Mouse (Mus musculus) liver, embryonic 13.5 days (tissue): ENCODE measurements around the gene Nxn. TPM values are rescaled to one million over a fixed set of nuclear protein-coding genes. Genes with fewer than 3 reads are reported as not detected.

ENCODE experiments used
- ATAC-seq: fragments of 200-750 bp; cut with Nextera tagmentation; 2 replicates; pipeline ENCODE4 v1.8.0; 2017; ENCODE audit warnings: low read depth, mild to moderate bottlenecking, moderate number of reproducible peaks, moderate library complexity
- DNase-seq: peaks from one replicate; pipeline ENCODE4 v3.0.0; 2022
- H3K27ac ChIP-seq: fragments of 300-500 bp; sonication (generic); 2 replicates; pipeline ENCODE4 v1.5.1; 2015; ENCODE audit warnings: moderate library complexity, mild to moderate bottlenecking, inconsistent platforms
- H3K27me3 ChIP-seq: fragments of 300-500 bp; sonication (generic); 2 replicates; pipeline ENCODE4 v1.6.1; 2015; ENCODE audit warnings: mild to moderate bottlenecking, inconsistent platforms
- H3K36me3 ChIP-seq: fragments of 300-500 bp; sonication (generic); 2 replicates; pipeline ENCODE4 v1.6.1; 2015; ENCODE audit warnings: mild to moderate bottlenecking, inconsistent platforms
- H3K4me1 ChIP-seq: fragments of 300-500 bp; sonication (generic); replicated peaks from 2 replicates; pipeline ENCODE4 v1.6.1; 2015; ENCODE audit warnings: inconsistent platforms
- H3K4me2 ChIP-seq: fragments of 300-500 bp; sonication (generic); 2 replicates; pipeline ENCODE4 v1.6.1; 2015; ENCODE audit warnings: inconsistent platforms, mild to moderate bottlenecking, moderate library complexity
- H3K4me3 ChIP-seq: fragments of 300-500 bp; sonication (generic); replicated peaks from 2 replicates; pipeline ENCODE4 v1.5.1; 2015; ENCODE audit warnings: mild to moderate bottlenecking, inconsistent platforms
- H3K9ac ChIP-seq: fragments of 300-500 bp; sonication (generic); 2 replicates; pipeline ENCODE4 v1.6.1; 2015; ENCODE audit warnings: mild to moderate bottlenecking, inconsistent platforms
- H3K9me3 ChIP-seq: fragments of 300-500 bp; sonication (generic); replicated peaks from 2 replicates; pipeline ENCODE4 v1.6.1; 2016; ENCODE audit warnings: inconsistent platforms
- WGBS: fragments of 180-500 bp; shearing (Covaris S2); methylation state at CpG from one replicate; pipeline ENCODE4 v1.1.7; 2015; ENCODE audit not compliant: insufficient replicate concordance; 5-methylcytosine and 5-hydroxymethylcytosine counted together
- polyA plus RNA-seq: library from polyadenylated mRNA; unstranded; fragments of >200 nt; fragmentation: Nextera tagmentation; extraction: Ambion mirVana; gene quantifications from 2 replicates; pipeline ENCODE4 v1.2.1, GENCODE M21; 2015

Nxn gene
- polyA plus RNA-seq, 1 experiment from 2014 or later: 3.2 TPM

DNA sequence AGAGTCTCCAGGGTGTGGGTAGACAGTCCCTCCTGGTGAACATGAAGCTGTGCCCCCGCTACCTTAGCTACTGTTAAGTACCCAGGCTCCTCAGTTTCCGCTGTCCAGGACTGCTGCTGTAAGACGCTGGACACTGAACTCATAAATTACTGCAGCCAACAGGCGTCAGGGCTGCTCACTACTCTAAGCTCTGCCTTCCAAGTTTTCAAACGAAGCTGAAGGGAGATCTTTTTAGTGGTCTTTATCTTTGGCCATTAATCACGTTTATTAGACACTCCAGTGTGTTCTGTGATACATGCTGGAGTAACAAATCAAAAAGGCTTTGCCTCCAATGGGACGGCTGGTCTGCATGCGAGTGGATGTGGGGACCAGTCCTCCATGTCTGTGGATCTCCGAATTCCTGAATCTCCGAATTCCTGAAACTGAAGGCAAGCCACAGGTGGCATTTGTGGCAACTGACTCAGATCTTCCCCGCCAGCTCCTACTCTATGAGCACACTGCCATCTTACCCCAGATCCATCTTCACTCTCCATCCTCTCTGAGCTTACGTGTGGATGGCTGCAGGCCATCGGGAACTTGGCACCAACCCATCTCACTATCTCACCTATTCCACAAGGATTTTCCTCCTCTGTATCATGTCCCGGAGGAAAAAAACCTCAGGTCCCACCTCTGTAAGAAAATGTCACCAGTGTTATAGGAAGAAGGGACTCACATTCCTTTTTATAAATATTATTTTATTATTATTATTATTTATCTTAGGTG is 56.9 kb downstream of the Nxn start:
- Histone ChIP-seq H3K4me3 (no peak overlapping the region), H3K27me3 (no peaks in the 10 kb centered on the region), H3K9me3 (no peaks in the 10 kb centered on the region), H3K27ac (no peak overlapping the region), H3K4me2 (no peak overlapping the region), H3K36me3 (no peaks in the 10 kb centered on the region), H3K9ac (no peak overlapping the region), H3K4me1 (peaks cover 13% of the 10 kb centered on the region; the same call in 1 of the 2 replicates)
- WGBS: 67% methylated on average over 14 of the region's 14 CpGs
- no peak for ATAC-seq
- no peak for DNase-seq

DNA sequence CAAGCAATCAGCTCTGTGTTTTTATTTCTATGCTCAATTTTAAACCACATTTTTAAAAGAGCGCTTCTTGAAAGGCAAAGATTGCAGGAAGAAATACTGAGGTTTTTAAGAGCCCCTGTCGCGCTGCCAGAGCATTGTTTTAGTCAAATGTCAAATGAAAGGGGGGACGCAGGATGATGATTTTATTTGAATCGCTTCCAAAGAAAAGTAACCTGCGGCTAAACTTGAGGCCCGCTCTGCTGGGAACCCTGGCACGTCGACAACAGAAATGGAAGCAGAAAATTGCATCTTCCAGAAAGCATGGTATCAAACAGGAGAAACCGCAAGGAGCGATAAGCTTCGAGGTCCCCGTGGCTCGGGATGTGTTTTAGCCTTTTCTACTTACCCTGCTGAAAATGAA is 57.8 kb downstream of the Nxn start:
- H3K36me3 ChIP-seq: no peaks in the 10 kb centered on the region
- no peak overlapping the region for H3K4me2 ChIP-seq
- no peaks in the 10 kb centered on the region for H3K27me3 ChIP-seq
- peaks cover 13% of the 10 kb centered on the region; the same call in 1 of the 2 replicates for H3K4me1 ChIP-seq
- ATAC-seq (no peak), DNase-seq (no peak)
- H3K27ac ChIP-seq: no peak overlapping the region
- H3K9me3 ChIP-seq: no peaks in the 10 kb centered on the region
- WGBS: 78% methylated on average over 14 of the region's 14 CpGs
- H3K4me3 ChIP-seq: no peak overlapping the region
- no peak overlapping the region for H3K9ac ChIP-seq

DNA sequence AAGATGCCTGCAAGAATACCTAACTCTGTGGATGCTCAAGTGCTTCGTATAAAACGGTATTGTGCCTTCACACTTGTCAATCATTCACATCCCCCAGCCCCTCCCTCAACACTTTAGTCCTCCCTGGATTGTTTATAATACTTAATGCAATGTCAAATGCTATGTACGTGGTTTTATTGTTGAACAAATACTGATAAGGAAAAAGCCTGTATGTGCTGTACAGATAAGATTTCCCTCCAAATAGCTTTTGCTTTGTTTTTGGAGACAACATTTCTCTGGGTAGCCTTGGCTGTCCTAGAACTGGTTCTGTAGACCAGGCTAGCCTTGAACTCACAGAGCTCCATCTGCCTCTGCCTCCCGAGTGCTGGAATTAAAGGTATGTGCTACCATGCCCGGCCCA is 59.1 kb downstream of the Nxn start:
- H3K4me1 ChIP-seq: peaks cover 13% of the 10 kb centered on the region; the same call in 1 of the 2 replicates
- DNase-seq (no peak), ATAC-seq (no peak)
- no peak overlapping the region for H3K4me2 ChIP-seq
- H3K9ac ChIP-seq: no peak overlapping the region
- no peak overlapping the region for H3K27ac ChIP-seq
- WGBS: 48% methylated on average over 5 of the region's 5 CpGs
- H3K27me3 ChIP-seq: no peaks in the 10 kb centered on the region
- H3K9me3 ChIP-seq: no peaks in the 10 kb centered on the region
- H3K4me3 ChIP-seq: no peak overlapping the region
- H3K36me3 ChIP-seq: no peaks in the 10 kb centered on the region

DNA sequence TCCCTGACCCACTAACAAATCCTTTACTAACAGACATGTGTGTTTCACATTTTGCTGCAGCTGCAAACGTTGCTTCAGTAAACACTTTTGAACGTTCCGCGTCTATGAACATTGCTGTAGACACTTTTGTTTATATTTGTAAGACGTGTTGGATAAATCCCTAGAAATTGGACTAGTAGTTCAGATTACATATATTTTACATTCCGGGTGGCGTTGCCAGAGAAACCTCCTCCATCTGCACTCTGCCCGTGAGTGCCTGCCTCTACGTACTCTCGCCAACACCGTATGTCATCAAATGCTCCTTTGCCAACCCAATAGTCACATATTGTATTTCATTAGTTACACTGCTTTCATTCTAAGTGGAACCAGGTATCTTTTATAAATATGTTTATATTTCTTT is 59.8 kb downstream of the Nxn start:
- H3K36me3 ChIP-seq: no peaks in the 10 kb centered on the region
- no peak overlapping the region for H3K4me3 ChIP-seq
- peaks cover 13% of the 10 kb centered on the region; the same call in 1 of the 2 replicates for H3K4me1 ChIP-seq
- H3K9me3 ChIP-seq: no peaks in the 10 kb centered on the region
- no peak overlapping the region for H3K4me2 ChIP-seq
- 84% methylated on average over 11 of the region's 11 CpGs for WGBS
- no peaks in the 10 kb centered on the region for H3K27me3 ChIP-seq
- ATAC-seq: no peak
- no peak overlapping the region for H3K9ac ChIP-seq
- no peak for DNase-seq
- no peak overlapping the region for H3K27ac ChIP-seq

DNA sequence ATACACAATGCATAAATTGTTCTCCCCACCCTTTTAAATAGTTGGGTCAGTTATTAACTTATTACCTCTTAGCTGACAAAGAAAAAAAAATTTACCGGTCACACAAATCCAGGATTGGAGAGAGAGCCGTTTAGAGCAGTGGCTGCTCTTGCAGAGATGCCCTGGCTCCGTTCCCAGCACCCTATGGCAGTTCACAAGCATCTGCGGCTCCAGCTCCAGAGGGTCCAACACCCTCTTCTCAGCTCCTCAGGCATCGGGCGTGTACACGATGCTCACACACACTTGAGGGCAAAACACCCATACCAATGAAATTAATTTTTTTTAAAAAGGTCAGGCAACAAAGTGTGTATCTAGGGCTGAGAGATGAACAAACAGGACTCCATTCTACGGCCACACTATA is 60.3 kb downstream of the Nxn start:
- Histone ChIP-seq H3K27ac (no peak overlapping the region), H3K4me3 (no peak overlapping the region), H3K27me3 (no peaks in the 10 kb centered on the region), H3K36me3 (no peaks in the 10 kb centered on the region), H3K4me1 (peaks cover 13% of the 10 kb centered on the region; the same call in 1 of the 2 replicates), H3K9ac (no peak overlapping the region), H3K9me3 (no peaks in the 10 kb centered on the region), H3K4me2 (no peak overlapping the region)
- WGBS: 77% methylated on average over 8 of the region's 8 CpGs
- no peak for DNase-seq
- no peak for ATAC-seq

DNA sequence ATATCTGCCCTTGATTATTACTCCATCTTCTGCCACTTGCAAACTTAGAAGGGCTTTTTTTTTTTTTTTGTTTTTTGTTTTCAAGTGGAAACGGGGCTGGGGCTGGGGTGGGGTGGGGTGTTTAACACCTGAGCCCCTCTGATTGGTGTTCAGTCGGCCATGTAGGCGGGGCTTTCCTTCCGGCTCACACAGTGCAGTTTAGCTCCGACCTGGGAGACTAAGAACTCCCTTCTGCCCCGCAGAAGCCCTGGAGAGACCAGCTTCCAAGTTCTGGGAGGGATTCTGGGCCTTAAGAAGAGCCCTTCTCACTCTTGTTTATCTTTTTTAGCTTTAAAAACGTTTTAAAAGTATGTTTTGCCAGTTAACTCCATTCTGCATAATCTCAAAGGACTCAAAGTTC is 61.2 kb downstream of the Nxn start:
- H3K4me2 ChIP-seq: no peak overlapping the region
- DNase-seq (no peak), ATAC-seq (no peak)
- 2% methylated on average over 7 of the region's 7 CpGs for WGBS
- H3K4me3 ChIP-seq: no peak overlapping the region
- no peaks in the 10 kb centered on the region for H3K36me3 ChIP-seq
- no peak overlapping the region for H3K9ac ChIP-seq
- no peak overlapping the region for H3K27ac ChIP-seq
- H3K9me3 ChIP-seq: no peaks in the 10 kb centered on the region
- peaks cover 13% of the 10 kb centered on the region; the same call in 1 of the 2 replicates for H3K4me1 ChIP-seq
- no peaks in the 10 kb centered on the region for H3K27me3 ChIP-seq

DNA sequence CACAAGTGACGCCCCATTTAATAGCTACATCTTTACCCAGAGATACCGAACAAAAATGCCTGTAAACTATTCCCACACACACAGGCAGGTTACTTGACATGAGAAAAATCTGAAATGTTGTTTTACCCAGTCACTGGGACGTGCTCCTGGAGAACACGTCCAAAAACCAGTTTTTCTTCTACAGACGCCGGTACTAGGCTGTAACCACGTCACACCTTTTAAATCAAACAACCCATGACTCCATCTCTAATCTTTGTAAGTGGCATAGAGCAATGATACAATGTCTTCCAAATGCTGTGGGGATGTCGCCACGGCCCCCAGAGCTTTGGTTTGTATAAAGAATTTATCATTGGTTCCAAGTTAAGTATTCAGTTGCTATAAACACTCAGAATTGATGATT is 61.7 kb downstream of the Nxn start:
- Histone ChIP-seq H3K9me3 (no peaks in the 10 kb centered on the region), H3K9ac (no peak overlapping the region), H3K27ac (no peak overlapping the region), H3K4me2 (no peak overlapping the region), H3K27me3 (no peaks in the 10 kb centered on the region), H3K36me3 (no peaks in the 10 kb centered on the region), H3K4me3 (no peak overlapping the region), H3K4me1 (peaks cover 13% of the 10 kb centered on the region; the same call in 1 of the 2 replicates)
- DNase-seq (no peak), ATAC-seq (no peak)
- WGBS: 67% methylated on average over 9 of the region's 9 CpGs

DNA sequence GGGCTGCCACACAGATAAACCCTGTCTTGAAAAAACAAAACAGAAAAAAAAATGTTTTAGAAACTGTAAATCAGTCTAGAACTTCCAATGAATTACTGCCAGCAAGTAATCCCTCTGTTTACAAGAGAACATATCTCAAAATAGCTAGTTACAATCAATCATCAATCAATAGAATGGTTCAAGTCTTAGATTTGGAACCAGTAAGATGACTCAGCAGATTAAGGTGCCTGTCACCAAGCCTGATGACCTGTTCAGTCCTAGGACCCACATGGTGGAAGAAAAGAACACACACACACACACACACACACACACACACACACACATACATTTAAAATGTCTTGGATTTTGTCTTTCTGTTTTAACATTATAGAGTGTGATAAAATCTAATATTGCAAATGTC is 62.7 kb downstream of the Nxn start:
- Histone ChIP-seq H3K27ac (no peak overlapping the region), H3K4me2 (no peak overlapping the region), H3K4me1 (peaks cover 13% of the 10 kb centered on the region; the same call in 1 of the 2 replicates), H3K27me3 (no peaks in the 10 kb centered on the region), H3K9me3 (no peaks in the 10 kb centered on the region), H3K36me3 (no peaks in the 10 kb centered on the region), H3K4me3 (no peak overlapping the region), H3K9ac (no peak overlapping the region)
- ATAC-seq: no peak
- no peak for DNase-seq

DNA sequence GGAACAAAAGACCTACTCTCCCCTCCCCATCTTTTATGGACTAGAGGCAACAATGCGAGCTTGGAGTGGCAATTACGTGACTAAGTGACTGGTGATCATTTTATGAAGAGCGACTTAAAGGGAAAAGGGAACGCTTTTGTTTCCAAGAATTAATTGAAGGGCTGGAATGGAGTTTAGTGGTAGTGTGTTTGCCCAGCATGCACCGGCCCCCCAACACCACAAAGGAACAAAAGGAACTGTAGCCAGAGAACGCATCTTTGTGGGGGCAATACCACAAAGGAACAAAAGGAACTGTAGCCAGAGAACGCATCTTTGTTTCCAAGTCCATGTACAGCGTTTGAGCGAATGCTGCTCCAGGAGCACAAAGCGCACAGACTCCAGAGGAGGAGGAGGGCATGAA is 64.0 kb downstream of the Nxn start:
- WGBS: 80% methylated on average over 10 of the region's 10 CpGs

DNA sequence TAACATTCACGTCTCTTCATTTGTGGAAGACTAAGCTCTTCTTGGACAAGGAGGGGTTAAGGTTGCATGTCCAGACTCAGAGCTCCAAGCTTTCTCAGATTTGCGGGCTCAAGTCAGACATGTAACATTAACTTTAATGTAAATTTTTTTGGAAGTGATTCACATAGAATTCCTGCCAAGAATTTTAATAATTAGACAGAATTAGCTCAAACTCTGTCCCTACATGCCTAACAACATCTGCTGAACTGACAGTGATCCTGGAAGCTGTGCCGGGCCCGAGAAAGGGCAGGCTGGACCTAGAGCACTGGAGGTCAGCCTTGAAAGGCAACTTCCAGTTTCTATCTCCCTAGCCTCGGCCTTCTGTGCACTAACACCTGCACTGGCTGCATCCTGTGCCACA is 66.7 kb downstream of the Nxn start:
- H3K27ac ChIP-seq: no peak overlapping the region
- H3K4me2 ChIP-seq: no peak overlapping the region
- H3K4me1 ChIP-seq: peaks cover 7% of the 10 kb centered on the region
- H3K9ac ChIP-seq: no peak overlapping the region
- no peaks in the 10 kb centered on the region for H3K9me3 ChIP-seq
- ATAC-seq (no peak), DNase-seq (no peak)
- H3K27me3 ChIP-seq: no peaks in the 10 kb centered on the region
- no peaks in the 10 kb centered on the region for H3K36me3 ChIP-seq
- H3K4me3 ChIP-seq: no peak overlapping the region
- WGBS: 63% methylated on average over 5 of the region's 5 CpGs

More for the DNA sequence above, 64.0 kb downstream of the Nxn start:
- Histone ChIP-seq H3K27ac (no peak overlapping the region), H3K27me3 (no peaks in the 10 kb centered on the region), H3K4me1 (peaks cover 10% of the 10 kb centered on the region; the same call in 1 of the 2 replicates), H3K9me3 (no peaks in the 10 kb centered on the region), H3K36me3 (no peaks in the 10 kb centered on the region), H3K4me3 (no peak overlapping the region), H3K9ac (no peak overlapping the region), H3K4me2 (no peak overlapping the region)
- no peak for DNase-seq
- no peak for ATAC-seq

DNA sequence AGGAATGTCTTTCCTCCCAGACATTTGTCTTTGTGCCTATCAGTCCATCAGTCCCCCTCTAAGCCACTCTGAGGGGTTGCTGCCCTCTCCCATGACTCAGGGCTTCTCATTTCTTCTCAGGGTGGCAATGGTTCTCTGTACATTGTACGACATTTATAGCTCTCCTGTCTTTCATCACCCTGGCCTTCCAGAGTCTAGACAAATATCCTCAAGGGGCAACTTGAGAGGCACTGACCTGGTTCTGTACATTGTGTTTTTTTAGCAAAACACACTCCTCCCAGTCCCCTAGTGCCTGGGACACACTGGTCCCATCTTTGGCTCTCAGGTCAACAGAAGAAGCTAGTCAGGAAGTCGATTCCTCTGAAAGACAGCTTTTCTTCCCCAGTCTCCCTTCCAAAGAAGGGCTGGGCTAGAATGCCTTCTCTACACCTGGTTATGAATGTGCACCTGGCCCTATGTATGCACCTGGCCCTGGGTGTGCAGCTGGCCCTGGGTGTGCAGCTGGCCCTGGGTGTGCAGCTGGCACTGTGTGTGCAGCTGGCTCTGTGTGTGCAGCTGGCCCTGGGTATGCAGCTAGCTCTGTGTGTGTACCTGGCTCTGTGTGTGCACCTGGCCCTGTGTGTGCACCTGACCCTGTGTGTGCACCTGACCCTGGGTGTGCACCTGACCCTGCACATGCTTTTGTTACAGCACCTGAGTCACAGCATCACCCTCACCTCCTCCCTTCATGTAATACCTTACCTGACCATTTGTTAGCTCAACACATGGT is 70.2 kb downstream of the Nxn start:
- H3K36me3 ChIP-seq: no peaks in the 10 kb centered on the region
- H3K4me3 ChIP-seq: no peak overlapping the region
- H3K9me3 ChIP-seq: no peaks in the 10 kb centered on the region
- H3K9ac ChIP-seq: no peak overlapping the region
- H3K27me3 ChIP-seq: no peaks in the 10 kb centered on the region
- H3K4me2 ChIP-seq: no peak overlapping the region
- ATAC-seq: no peak
- WGBS: 29% methylated on average over 2 of the region's 2 CpGs
- peaks cover 7% of the 10 kb centered on the region for H3K4me1 ChIP-seq
- no peak overlapping the region for H3K27ac ChIP-seq
- no peak for DNase-seq
